Mouse (Mus musculus): ENCODE data around the gene Rngtt.

- TF ChIP-seq POLR2A (IDR thresholded peaks at IDR 0.05; ENCODE audit: extremely low read depth, insufficient read depth, low read length) = no peak
- TF ChIP-seq CTCF (IDR thresholded peaks at IDR 0.05; ENCODE audit: extremely low read depth, insufficient read depth, low read length) = no peak
Measured at GRCm38 (mm10) chr4:33544755-33545576, 234.9 kb downstream of the Rngtt start.

Measured in cortical plate, adult 2 months (tissue).